Mouse (Mus musculus) heart, postnatal 25 days (tissue): Measurements from ENCODE around the gene Pbx1. TPM values are rescaled to one million over a fixed set of nuclear protein-coding genes. Genes with fewer than 3 reads are reported as not detected.

Source experiments
- DNase-seq: peaks from one replicate; pipeline ENCODE4 v3.0.0; 2022; ENCODE audit warnings: low spot score
- intact Hi-C: fragments of 180-260 bp; cut with DNase I; formaldehyde crosslinking; loops from one replicate; pipeline ENCODE4 v1.15.1; 2025
- total RNA-seq, 2 experiments: library from RNA; stranded (reverse); gene quantifications; 2 replicates each; pipeline ENCODE4 v1.2.3; 2021

Pbx1 gene
- total RNA-seq, 2 experiments from 2014 or later = 51.3 to 55.2 TPM

- intact Hi-C loops = loop anchor here (5.0 kb wide), 3 partner anchors 72 to 138 kb away; no protein-coding TSS in a partner anchor
- DNase-seq = no peak
Measured at GRCm38 (mm10) chr1:168288891-168289545, 143.1 kb downstream of the Pbx1 start.

DNA sequence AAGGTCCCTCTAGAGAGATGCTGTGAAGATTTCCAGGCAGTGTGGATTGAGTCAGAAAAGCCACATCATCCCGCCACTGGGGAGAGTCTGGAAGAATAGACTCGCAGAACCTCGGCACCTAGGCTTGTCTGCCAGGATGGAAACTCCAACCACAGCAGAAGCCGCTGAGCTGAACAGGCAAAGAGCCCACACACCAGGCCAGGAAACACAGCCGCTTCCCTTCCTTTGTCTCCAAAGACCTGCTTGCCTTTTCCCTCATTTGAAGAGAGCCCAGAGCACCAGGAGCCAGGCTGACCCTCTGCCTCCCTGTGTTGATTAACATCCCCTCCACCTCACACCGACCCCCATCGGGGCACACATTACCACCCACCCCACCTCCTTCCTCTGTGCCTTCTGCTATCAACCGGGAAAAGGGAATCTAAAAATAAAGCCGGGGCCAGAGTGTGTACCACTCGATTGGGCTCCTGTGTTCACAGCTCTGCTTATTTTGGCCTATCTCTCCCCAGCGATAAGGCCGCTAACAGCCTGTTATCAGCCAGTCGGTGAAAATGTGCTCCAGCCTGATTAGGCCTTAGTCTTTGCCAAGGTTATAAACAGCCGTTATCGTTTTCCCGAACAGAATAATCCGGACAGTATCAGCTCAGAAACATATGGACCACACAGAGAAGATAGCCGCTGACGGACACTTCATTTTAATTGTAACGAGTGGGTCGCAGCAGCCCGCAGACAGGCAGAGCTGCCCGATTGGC is 144.1 kb downstream of the Pbx1 start:
- intact Hi-C loops = loop anchor here (5.0 kb wide), 3 partner anchors 71 to 139 kb away; no protein-coding TSS in a partner anchor
- peak; percentile 64 for DNase-seq

- no peak for DNase-seq
- intact Hi-C loops = loop anchor here (5.0 kb wide), 3 partner anchors 70 to 140 kb away; no protein-coding TSS in a partner anchor
Measured at GRCm38 (mm10) chr1:168286862-168287650, 145.0 kb downstream of the Pbx1 start.

DNA sequence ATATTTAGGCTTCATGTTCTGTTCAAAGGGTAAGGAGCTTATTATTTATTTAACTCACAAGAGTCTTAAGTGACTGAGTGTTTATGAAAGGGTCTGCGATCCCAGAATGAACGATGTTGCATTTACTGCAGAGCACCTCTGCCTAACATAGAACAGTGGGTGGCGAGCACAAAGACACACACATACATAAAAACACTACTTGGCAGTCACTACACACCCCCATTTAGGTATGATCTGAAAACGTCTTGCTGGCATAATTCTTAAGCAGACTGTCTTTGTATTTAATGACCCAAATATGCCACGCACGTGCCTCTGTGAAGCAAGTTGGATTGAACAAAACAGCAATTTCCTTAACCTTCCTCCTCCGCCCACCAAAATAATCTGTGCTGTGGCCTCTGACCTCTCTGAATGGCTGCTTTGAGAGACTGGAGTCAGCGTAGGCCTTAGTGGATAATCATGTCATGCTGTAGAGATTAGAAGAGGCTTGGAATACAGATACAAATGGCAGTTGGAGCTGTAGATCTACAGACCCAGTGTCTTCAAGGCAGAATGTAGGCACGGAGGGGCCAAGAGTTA is 147.4 kb downstream of the Pbx1 start:
- intact Hi-C loops = loop anchor here (5.0 kb wide), 3 partner anchors 67 to 143 kb away; no protein-coding TSS in a partner anchor

GRCm38 (mm10) chr1:168283841-168284565 is 148.1 kb downstream of the Pbx1 start:
- intact Hi-C loops = no loop called here
- DNase-seq = no peak

More for the DNA sequence above, 147.4 kb downstream of the Pbx1 start:
- DNase-seq = no peak

- DNase-seq = no peak
- intact Hi-C loops = no loop called here
Measured at GRCm38 (mm10) chr1:168283421-168283820, 148.6 kb downstream of the Pbx1 start.

DNA sequence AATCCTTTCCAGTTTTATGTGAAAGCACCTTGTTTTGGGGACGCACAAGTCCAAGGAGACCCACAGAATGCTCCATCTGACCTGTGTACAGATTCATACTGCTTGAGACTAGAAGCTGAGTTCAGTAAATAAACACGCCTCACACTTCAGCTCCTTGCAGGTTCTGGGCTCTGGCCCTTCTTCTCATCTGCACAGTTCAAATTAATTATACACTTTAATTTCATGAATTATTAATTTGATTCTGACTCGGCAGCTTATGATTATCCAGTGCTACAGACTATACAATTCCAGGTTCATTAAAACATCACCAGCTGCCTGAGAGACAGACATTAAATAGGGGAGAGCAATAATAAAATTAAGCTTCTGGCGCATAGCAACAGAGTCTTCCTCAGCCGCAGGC is 156.4 kb downstream of the Pbx1 start:
- DNase-seq = no peak
- intact Hi-C loops = no loop called here

DNA sequence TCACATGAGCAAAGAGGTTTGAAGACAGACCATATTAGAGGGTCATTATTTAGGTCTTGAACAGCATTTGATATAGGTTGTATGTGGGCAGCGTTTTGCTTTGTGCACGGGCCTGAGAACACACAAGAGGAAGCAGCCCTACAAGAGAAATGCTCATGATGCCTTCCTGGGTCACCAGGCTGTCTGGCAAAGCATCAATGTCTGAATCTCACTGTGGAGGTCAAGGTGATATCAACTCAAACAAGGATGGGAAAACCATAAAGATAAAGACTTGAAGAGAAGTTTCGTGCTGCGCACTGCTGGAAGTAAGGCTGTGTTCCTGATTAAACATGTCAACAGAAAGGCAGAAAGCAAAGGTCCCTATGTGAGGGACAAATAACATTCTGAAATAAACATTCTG is 157.8 kb downstream of the Pbx1 start:
- DNase-seq = no peak
- intact Hi-C loops = no loop called here

GRCm38 (mm10) chr1:168272091-168272490 is 160.0 kb downstream of the Pbx1 start:
- intact Hi-C loops = no loop called here
- DNase-seq = no peak

GRCm38 (mm10) chr1:168271207-168271606 is 160.9 kb downstream of the Pbx1 start:
- no peak for DNase-seq
- intact Hi-C loops = no loop called here

DNA sequence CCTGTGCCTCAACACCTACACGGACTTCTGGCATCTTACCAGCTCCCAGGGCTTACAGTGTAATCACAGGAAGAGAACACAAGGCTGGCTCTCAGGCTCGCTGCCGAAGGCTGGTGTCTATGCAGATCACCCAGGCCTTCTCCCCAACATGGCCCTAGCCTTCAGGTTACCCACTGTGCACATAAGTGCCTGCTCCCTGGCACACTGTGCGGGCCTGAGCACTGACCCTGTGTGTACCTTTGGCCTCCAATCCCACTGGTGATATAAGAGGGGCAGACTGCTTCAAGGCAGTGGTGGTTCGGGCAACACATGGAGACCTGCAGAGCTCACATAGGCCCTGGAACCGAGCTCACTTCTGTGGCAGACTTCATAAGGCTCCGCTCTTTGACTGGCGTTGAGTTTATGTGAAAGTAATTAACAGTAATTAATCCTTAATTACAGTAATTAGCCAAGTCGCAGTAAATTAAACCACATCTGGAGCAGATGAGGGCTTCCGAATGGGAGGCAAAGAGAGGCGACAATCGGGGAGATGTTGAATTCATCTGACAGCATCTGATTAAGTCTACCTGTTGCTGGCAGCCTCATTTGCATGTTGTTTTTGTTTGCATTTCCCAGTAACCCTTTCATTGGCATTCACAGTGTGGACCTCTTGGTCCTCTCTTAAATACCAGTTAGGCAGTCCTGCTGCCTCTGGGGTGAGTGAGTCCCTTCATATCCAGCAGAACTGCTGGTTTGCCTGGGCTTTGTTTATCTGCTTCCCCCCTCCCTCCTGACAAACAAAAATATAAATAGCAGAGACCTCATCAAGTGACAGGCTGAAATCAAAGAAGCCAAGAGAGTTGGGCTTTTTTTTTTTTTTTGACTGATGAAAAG is 163.1 kb downstream of the Pbx1 start:
- intact Hi-C loops = no loop called here
- no peak for DNase-seq

- DNase-seq = no peak
- intact Hi-C loops = no loop called here
Measured at GRCm38 (mm10) chr1:168268224-168268623, 163.8 kb downstream of the Pbx1 start.

GRCm38 (mm10) chr1:168265594-168266390 is 166.3 kb downstream of the Pbx1 start:
- intact Hi-C loops = no loop called here

GRCm38 (mm10) chr1:168265090-168265489 is 167.0 kb downstream of the Pbx1 start:
- intact Hi-C loops = no loop called here
- DNase-seq = no peak

More at GRCm38 (mm10) chr1:168265594-168266390, 166.3 kb downstream of the Pbx1 start:
- no peak for DNase-seq

DNA sequence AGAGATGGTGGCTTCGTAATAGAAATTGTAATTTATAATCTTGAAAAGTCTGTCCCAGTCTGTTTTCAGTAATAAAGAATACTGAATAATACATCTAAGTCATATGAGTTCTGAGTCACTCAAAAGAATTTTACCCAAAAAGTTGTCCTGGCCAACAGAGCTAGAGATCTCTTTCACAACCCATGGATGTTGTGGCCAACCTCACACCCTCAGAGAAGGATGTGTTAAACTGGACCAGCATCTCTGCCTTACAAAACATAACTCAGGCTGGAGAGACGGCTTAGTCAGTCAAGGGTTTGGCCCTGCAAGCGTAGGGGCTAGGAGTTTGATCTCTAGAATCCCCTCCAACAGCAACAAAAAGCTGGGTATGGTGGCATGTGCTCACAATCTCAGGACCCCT is 171.7 kb downstream of the Pbx1 start:
- DNase-seq = no peak
- intact Hi-C loops = no loop called here

- intact Hi-C loops = no loop called here
- DNase-seq = no peak
Measured at GRCm38 (mm10) chr1:168258856-168259255, 173.2 kb downstream of the Pbx1 start.

GRCm38 (mm10) chr1:168255347-168255908 is 176.6 kb downstream of the Pbx1 start:
- no peak for DNase-seq
- intact Hi-C loops = no loop called here
